In genomic region chr10:42613639-42614381, GRCm38 (mm10) we compare ENCODE assay signal across 8 mouse cellular contexts. TPM values are rescaled to one million over a fixed set of nuclear protein-coding genes. Genes with fewer than 3 reads are reported as not detected.
A peak's percentile ranks its signal among the peaks of the same experiment; 100 is the strongest.
DNase-seq lines count a peak whose midpoint lies in the region; ATAC-seq lines count a peak whose summit lies in the region.
"Had no signal": no experiment of that assay in that cellular context is flagged by ENCODE, and none has a peak within 500 bp of the region (broad histone marks: within the 10 kb centered on the region; RNA-seq: fewer than 3 reads in every experiment).

No protein-coding gene starts in this region.

- peak; percentile 22 for DNase-seq in urinary bladder, postnatal 14 days (ENCODE audit: low spot score)
- no peak for DNase-seq in urinary bladder, postnatal 10 days (ENCODE audit: low spot score)
- peak; percentile 95 for DNase-seq in forebrain, embryonic 11.5 days (ENCODE audit: low spot score)
- peak; percentile 83 for DNase-seq in retina, embryonic 14.5 days (ENCODE audit: low spot score)
- no peak for DNase-seq in cerebellum, adult 8-10 months

- H3K4me1 ChIP-seq in forebrain, embryonic 11.5 days (replicated peaks; ENCODE audit: control insufficient read depth, insufficient read depth, low read length), result peaks cover 23% of the 10 kb centered on the region
- H3K4me1 ChIP-seq in limb, embryonic 12.5 days (replicated peaks), result peaks cover 8% of the 10 kb centered on the region

- peak overlapping the region; percentile 51 for H3K4me2 ChIP-seq in forebrain, embryonic 11.5 days (ENCODE audit: low read depth, low read length, severe bottlenecking)
- H3K4me2 ChIP-seq in limb, embryonic 12.5 days, result peak overlapping the region; percentile 66

- under 1% methylated on average over 39 of the region's 40 CpGs for WGBS in forebrain, embryonic 11.5 days
- 1% methylated on average over 40 of the region's 40 CpGs for WGBS in limb, embryonic 12.5 days

- peak; percentile 87 for ATAC-seq in forebrain, embryonic 11.5 days (replicated peaks; ENCODE audit: low FRiP score)
- ATAC-seq in limb, embryonic 12.5 days (ENCODE audit: insufficient number of reproducible peaks, insufficient read depth, low FRiP score, low TSS enrichment, low read depth), result no peak
- ATAC-seq in megakaryocyte progenitor cell, adult 5-6 weeks (replicated peaks; ENCODE audit: poor library complexity), result no peak

- no peaks in the 10 kb centered on the region for H3K36me3 ChIP-seq in forebrain, embryonic 11.5 days (ENCODE audit: control insufficient read depth, insufficient read depth, low read length)
- H3K36me3 ChIP-seq in limb, embryonic 12.5 days, result no peaks in the 10 kb centered on the region

- H3K9ac ChIP-seq in forebrain, embryonic 11.5 days (ENCODE audit: low read length), result peak overlapping the region; percentile 58; the same call in 1 of the 2 replicates
- no peak overlapping the region; the same call in 1 of the 2 replicates for H3K9ac ChIP-seq in limb, embryonic 12.5 days (replicated peaks)

- H3K27ac ChIP-seq in forebrain, embryonic 11.5 days (ENCODE audit: low read depth, low read length), result peak overlapping the region; percentile 68
- H3K27ac ChIP-seq in limb, embryonic 12.5 days, result no peak overlapping the region

- no peaks in the 10 kb centered on the region; the same call in none of the 2 replicates for H3K27me3 ChIP-seq in forebrain, embryonic 11.5 days (ENCODE audit: control insufficient read depth, insufficient read depth, low read length)
- peaks cover 98% of the 10 kb centered on the region for H3K27me3 ChIP-seq in limb, embryonic 12.5 days

- no peaks in the 10 kb centered on the region for H3K9me3 ChIP-seq in forebrain, embryonic 11.5 days (ENCODE audit: control insufficient read depth, low read length)
- H3K9me3 ChIP-seq in limb, embryonic 12.5 days, result peaks cover 5% of the 10 kb centered on the region; the same call in 1 of the 2 replicates

- peak overlapping the region; percentile 28 for H3K4me3 ChIP-seq in forebrain, embryonic 11.5 days (ENCODE audit: low read depth, low read length)
- H3K4me3 ChIP-seq in limb, embryonic 12.5 days (replicated peaks), result peak overlapping the region; percentile 40

RNA-seq across cellular contexts. Expression of gene Ostm1, which starts 30.2 kb away (rescaled TPM):
- polyA plus RNA-seq in forebrain, embryonic 11.5 days (2014; fragmentation: Nextera tagmentation; extraction: Ambion mirVana), result 54.6 and 59.0 TPM in 2 replicates
- polyA plus RNA-seq in limb, embryonic 12.5 days (2016; fragmentation: Nextera tagmentation; extraction: Ambion mirVana), result 9.0 and 9.1 TPM in 2 replicates
- total RNA-seq in megakaryocyte progenitor cell, adult 5-6 weeks (2015), result 40.5 and 42.3 TPM in 2 replicates
- 46.4 and 47.3 TPM in 2 replicates for total RNA-seq in megakaryocyte progenitor cell, adult 5-6 weeks (2017)

RNA-seq across cellular contexts. Expression of gene Nr2e1, which starts 30.4 kb away (rescaled TPM):
- polyA plus RNA-seq in forebrain, embryonic 11.5 days (2014; fragmentation: Nextera tagmentation; extraction: Ambion mirVana), result 117 and 119 TPM in 2 replicates
- polyA plus RNA-seq in limb, embryonic 12.5 days (2016; fragmentation: Nextera tagmentation; extraction: Ambion mirVana), result not detected in 2 replicates
- total RNA-seq in megakaryocyte progenitor cell, adult 5-6 weeks (2015), result not detected in 2 replicates
- total RNA-seq in megakaryocyte progenitor cell, adult 5-6 weeks (2017), result not detected in 2 replicates
- polyA plus RNA-seq: spleen, adult 2 months had no signal

Comparison
In these comparisons a context has a peak if more than half of its experiments do, and no peak if none do; other contexts are left out.
1. DNase-seq: peak in urinary bladder, postnatal 14 days (single experiment), forebrain, embryonic 11.5 days (single experiment) and retina, embryonic 14.5 days (single experiment); none in urinary bladder, postnatal 10 days (single experiment) and cerebellum, adult 8-10 months (single experiment).
2. RNA of gene Nr2e1, which starts 30.4 kb away (polyA plus RNA-seq): 117 to 119 TPM in forebrain, embryonic 11.5 days; not detected in limb, embryonic 12.5 days; every median in the first group is over 100 times any median in the second.